Mouse (Mus musculus) cortical plate, adult 2 months (tissue): ENCODE measurements around the gene Gaa.
A peak's percentile ranks its signal among the peaks of the same experiment; 100 is the strongest.

Source experiments
- CTCF ChIP-seq: fragments of 200-500 bp; IDR thresholded peaks from 2 replicates; pipeline ENCODE4 v1.5.1; 2011; ENCODE audit warnings: mild to moderate bottlenecking, control low read depth, low read length; ENCODE audit not compliant: insufficient read depth; ENCODE audit errors: extremely low read depth
- POLR2A ChIP-seq: fragments of 200-500 bp; IDR thresholded peaks from 2 replicates; pipeline ENCODE4 v1.6.1; 2011; ENCODE audit warnings: mild to moderate bottlenecking, low read length, control low read depth; ENCODE audit not compliant: insufficient read depth; ENCODE audit errors: extremely low read depth

DNA sequence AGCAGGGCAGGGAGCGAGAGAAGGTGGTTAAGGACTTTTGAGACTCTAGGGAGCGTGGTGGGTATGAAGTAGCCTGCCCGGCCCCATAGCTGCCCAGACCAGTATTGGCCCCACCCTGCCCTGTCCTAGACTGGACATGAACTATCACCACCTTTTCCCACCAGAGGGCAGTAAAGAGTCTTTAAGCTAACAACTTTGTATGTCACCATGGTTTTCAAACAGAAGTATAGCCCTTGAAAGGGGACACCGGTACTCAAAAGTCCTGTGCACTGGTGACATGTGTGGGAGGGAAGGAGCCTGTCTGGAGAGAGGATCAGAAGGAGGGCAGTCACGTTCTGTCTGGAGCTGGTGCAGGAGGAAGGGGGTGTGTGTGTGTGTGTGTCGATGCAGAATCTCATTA, 18.7 kb upstream of the Gaa start:
- TF ChIP-seq POLR2A (no peak), CTCF (0 out of 2 replicates have a peak, but pooled peaks have one; percentile 32)
